Mouse (Mus musculus) kidney, embryonic 15.5 days (tissue): ENCODE data around the gene Bmyc. TPM values are rescaled to one million over a fixed set of nuclear protein-coding genes. Genes with fewer than 3 reads are reported as not detected.
A peak's percentile ranks its signal among the peaks of the same experiment; 100 is the strongest.

ENCODE experiments used
- ATAC-seq: fragments of 200-750 bp; cut with Nextera tagmentation; replicated peaks from 2 replicates; pipeline ENCODE4 v1.8.0; 2017; ENCODE audit warnings: moderate TSS enrichment; ENCODE audit not compliant: low FRiP score
- H3K27ac ChIP-seq: fragments of 300-500 bp; sonication (generic); 2 replicates; pipeline ENCODE4 v1.5.1; 2015; ENCODE audit warnings: mild to moderate bottlenecking, inconsistent platforms
- H3K27me3 ChIP-seq: fragments of 300-500 bp; sonication (generic); 2 replicates; pipeline ENCODE4 v1.6.1; 2015; ENCODE audit warnings: inconsistent platforms
- H3K36me3 ChIP-seq: fragments of 300-500 bp; sonication (generic); 2 replicates; pipeline ENCODE4 v1.6.1; 2015; ENCODE audit warnings: inconsistent platforms
- H3K4me1 ChIP-seq: fragments of 300-500 bp; sonication (generic); 2 replicates; pipeline ENCODE4 v1.6.1; 2015; ENCODE audit warnings: inconsistent platforms
- H3K4me2 ChIP-seq: fragments of 300-500 bp; sonication (generic); 2 replicates; pipeline ENCODE4 v1.6.1; 2015; ENCODE audit warnings: moderate library complexity, mild to moderate bottlenecking, inconsistent platforms
- H3K4me3 ChIP-seq: fragments of 300-500 bp; sonication (generic); replicated peaks from 2 replicates; pipeline ENCODE4 v1.5.1; 2015; ENCODE audit warnings: mild to moderate bottlenecking, inconsistent platforms
- H3K9ac ChIP-seq: fragments of 300-500 bp; sonication (generic); 2 replicates; pipeline ENCODE4 v1.6.1; 2015; ENCODE audit warnings: mild to moderate bottlenecking, inconsistent platforms
- H3K9me3 ChIP-seq: fragments of 300-500 bp; sonication (generic); replicated peaks from 2 replicates; pipeline ENCODE4 v1.6.1; 2016; ENCODE audit warnings: inconsistent platforms
- WGBS: fragments of 180-500 bp; shearing (Covaris S2); methylation state at CpG from one replicate; pipeline ENCODE4 v1.1.7; 2015; ENCODE audit warnings: mixed read lengths; 5-methylcytosine and 5-hydroxymethylcytosine counted together
- polyA plus RNA-seq: library from polyadenylated mRNA; unstranded; fragments of >200 nt; fragmentation: Nextera tagmentation; extraction: Ambion mirVana; gene quantifications from 2 replicates; pipeline ENCODE4 v1.2.1, GENCODE M21; 2015

The Bmyc gene
- polyA plus RNA-seq, result 91.2 and 95.1 TPM in 2 replicates

- under 1% methylated on average over 78 of the region's 78 CpGs for WGBS
- peaks cover 21% of the 10 kb centered on the region for H3K4me1 ChIP-seq
Observed at GRCm38 (mm10) chr2:25706643-25707481, at the start of gene Bmyc. Gene Bmyc (plus strand): TSS chr2:25706739.

DNA sequence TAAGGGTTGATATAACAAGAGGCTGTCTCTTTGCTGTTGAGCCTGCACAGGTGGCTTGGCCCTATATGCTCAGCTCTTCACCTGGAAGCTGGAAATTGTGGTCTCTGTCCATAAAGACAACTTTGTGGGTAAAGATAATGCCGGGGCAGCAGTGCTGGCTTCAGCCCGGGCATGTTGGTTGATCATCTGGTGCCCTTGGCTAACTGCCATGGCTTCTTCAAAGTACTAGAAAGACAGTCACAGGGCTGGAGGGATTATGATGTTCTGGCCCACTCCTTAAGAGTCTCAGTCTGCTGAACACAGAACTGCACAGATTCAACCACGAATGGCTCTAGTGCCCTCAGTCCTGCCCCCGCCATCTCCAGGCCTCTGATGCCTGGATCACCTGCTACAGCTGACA is 49.3 kb upstream of the Bmyc start:
- 0 out of 2 replicates have a peak, but pooled peaks cover 4% of the 10 kb centered on the region for H3K4me1 ChIP-seq
- H3K27me3 ChIP-seq, result no peaks in the 10 kb centered on the region
- H3K36me3 ChIP-seq, result no peaks in the 10 kb centered on the region
- H3K9ac ChIP-seq, result no peak overlapping the region
- no peak overlapping the region for H3K27ac ChIP-seq
- WGBS, result 79% methylated on average over 4 of the region's 4 CpGs
- H3K4me3 ChIP-seq, result no peak overlapping the region
- ATAC-seq, result no peak
- no peaks in the 10 kb centered on the region for H3K9me3 ChIP-seq
- no peak overlapping the region for H3K4me2 ChIP-seq

More at GRCm38 (mm10) chr2:25706643-25707481, at the start of gene Bmyc:
- peak within 1 kb of the TSS; percentile 93 for H3K4me2 ChIP-seq
- no peaks in the 10 kb centered on the region for H3K36me3 ChIP-seq
- H3K9ac ChIP-seq, result peak within 1 kb of the TSS; percentile 70
- peak within 1 kb of the TSS; percentile 85 for H3K4me3 ChIP-seq
- peak; percentile 90 for ATAC-seq
- no peaks in the 10 kb centered on the region for H3K27me3 ChIP-seq
- H3K27ac ChIP-seq, result peak within 1 kb of the TSS; percentile 81
- no peaks in the 10 kb centered on the region for H3K9me3 ChIP-seq

- no peaks in the 10 kb centered on the region for H3K27me3 ChIP-seq
- no peak for ATAC-seq
- H3K4me3 ChIP-seq, result no peak within 1 kb of the TSS
- H3K9ac ChIP-seq, result no peak within 1 kb of the TSS
- H3K4me2 ChIP-seq, result no peak within 1 kb of the TSS
- 0 out of 2 replicates have a peak, but pooled peaks cover 4% of the 10 kb centered on the region for H3K4me1 ChIP-seq
- no peak within 1 kb of the TSS for H3K27ac ChIP-seq
- no peaks in the 10 kb centered on the region for H3K36me3 ChIP-seq
- no peaks in the 10 kb centered on the region for H3K9me3 ChIP-seq
Observed at GRCm38 (mm10) chr2:25657652-25658051, 48.9 kb upstream of the Bmyc start, which contains the start of gene Lcn5. Gene Lcn5 (plus strand): TSS chr2:25657952.

DNA sequence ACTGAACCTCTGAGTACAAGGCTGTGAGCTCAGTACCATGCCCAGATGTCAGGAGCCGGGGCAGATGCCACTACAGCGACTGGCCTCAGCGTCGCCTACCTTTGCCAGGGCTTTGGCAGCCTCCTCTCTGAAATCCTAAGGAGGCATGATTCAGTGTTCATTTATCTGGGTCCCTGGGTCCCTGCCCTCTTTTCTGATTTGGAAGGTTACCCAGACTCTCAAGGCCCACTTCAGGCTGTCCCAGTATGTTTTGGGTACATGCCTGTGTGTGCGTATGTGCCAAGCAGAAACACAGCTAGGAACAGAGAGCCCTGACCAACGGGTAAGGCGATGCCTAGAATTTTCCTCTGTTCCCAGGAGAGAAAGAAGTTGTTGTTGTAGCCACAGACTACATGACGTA is 46.3 kb upstream of the Bmyc start:
- no peaks in the 10 kb centered on the region for H3K27me3 ChIP-seq
- H3K9me3 ChIP-seq, result no peaks in the 10 kb centered on the region
- no peak for ATAC-seq
- no peaks in the 10 kb centered on the region for H3K36me3 ChIP-seq
- no peak overlapping the region for H3K9ac ChIP-seq
- H3K27ac ChIP-seq, result no peak overlapping the region
- H3K4me1 ChIP-seq, result no peaks in the 10 kb centered on the region
- 74% methylated on average over 8 of the region's 8 CpGs for WGBS
- no peak overlapping the region for H3K4me3 ChIP-seq
- no peak overlapping the region for H3K4me2 ChIP-seq

GRCm38 (mm10) chr2:25661245-25661970 is 45.1 kb upstream of the Bmyc start:
- Histone ChIP-seq H3K36me3 (no peaks in the 10 kb centered on the region), H3K4me3 (no peak overlapping the region), H3K27ac (no peak overlapping the region), H3K9ac (no peak overlapping the region), H3K27me3 (no peaks in the 10 kb centered on the region), H3K4me1 (no peaks in the 10 kb centered on the region), H3K4me2 (no peak overlapping the region), H3K9me3 (no peaks in the 10 kb centered on the region)
- WGBS, result 85% methylated on average over 6 of the region's 6 CpGs
- no peak for ATAC-seq

GRCm38 (mm10) chr2:25663511-25663910 is 43.0 kb upstream of the Bmyc start:
- 44% methylated on average over 1 of the region's 1 CpGs for WGBS
- Histone ChIP-seq H3K4me1 (no peaks in the 10 kb centered on the region), H3K27me3 (no peaks in the 10 kb centered on the region), H3K9ac (no peak overlapping the region), H3K27ac (no peak overlapping the region), H3K9me3 (no peaks in the 10 kb centered on the region), H3K4me2 (no peak overlapping the region), H3K36me3 (no peaks in the 10 kb centered on the region), H3K4me3 (no peak overlapping the region)
- ATAC-seq, result no peak

DNA sequence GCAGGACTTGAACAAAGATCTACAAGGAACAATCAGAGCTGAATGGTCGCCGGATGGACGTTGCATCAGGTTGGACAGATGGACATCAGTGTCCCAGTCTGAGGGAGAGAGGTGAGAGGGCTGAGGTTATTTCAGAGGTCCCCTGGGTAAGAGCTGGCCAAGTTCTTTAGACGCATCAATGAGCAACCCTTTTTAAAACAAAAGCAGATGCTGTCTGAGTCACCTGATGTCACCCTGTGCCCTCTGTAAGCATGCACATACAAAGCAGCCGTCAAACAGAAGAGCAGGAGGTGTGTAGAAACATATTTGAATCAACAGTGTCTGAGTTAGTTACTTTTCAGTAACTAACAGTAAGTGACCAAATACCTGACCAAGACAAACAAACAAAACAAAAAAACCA is 42.4 kb upstream of the Bmyc start:
- no peak for ATAC-seq
- no peak overlapping the region for H3K27ac ChIP-seq
- 81% methylated on average over 5 of the region's 5 CpGs for WGBS

GRCm38 (mm10) chr2:25666516-25666915 is 40.0 kb upstream of the Bmyc start:
- ATAC-seq, result no peak
- 77% methylated on average over 1 of the region's 1 CpGs for WGBS
- H3K27me3 ChIP-seq, result no peaks in the 10 kb centered on the region
- H3K4me2 ChIP-seq, result no peak overlapping the region
- no peak overlapping the region for H3K9ac ChIP-seq
- no peak overlapping the region for H3K4me3 ChIP-seq
- H3K27ac ChIP-seq, result no peak overlapping the region
- H3K9me3 ChIP-seq, result no peaks in the 10 kb centered on the region
- H3K36me3 ChIP-seq, result no peaks in the 10 kb centered on the region
- no peaks in the 10 kb centered on the region for H3K4me1 ChIP-seq

More for the DNA sequence above, 42.4 kb upstream of the Bmyc start:
- Histone ChIP-seq H3K36me3 (no peaks in the 10 kb centered on the region), H3K4me2 (no peak overlapping the region), H3K9me3 (no peaks in the 10 kb centered on the region), H3K4me3 (no peak overlapping the region), H3K4me1 (no peaks in the 10 kb centered on the region), H3K27me3 (no peaks in the 10 kb centered on the region), H3K9ac (no peak overlapping the region)

GRCm38 (mm10) chr2:25676486-25676885 is 30.1 kb upstream of the Bmyc start, which contains the start of gene Lcn6:
Gene Lcn6 (plus strand): TSS chr2:25676786.
- no peak for ATAC-seq
- Histone ChIP-seq H3K27ac (no peak within 1 kb of the TSS), H3K4me2 (no peak within 1 kb of the TSS), H3K4me3 (no peak within 1 kb of the TSS), H3K9ac (no peak within 1 kb of the TSS), H3K9me3 (no peaks in the 10 kb centered on the region), H3K27me3 (no peaks in the 10 kb centered on the region), H3K4me1 (no peaks in the 10 kb centered on the region), H3K36me3 (no peaks in the 10 kb centered on the region)
- WGBS, result 94% methylated on average over 3 of the region's 3 CpGs

- no peak overlapping the region for H3K4me3 ChIP-seq
- H3K9me3 ChIP-seq, result no peaks in the 10 kb centered on the region
- H3K36me3 ChIP-seq, result no peaks in the 10 kb centered on the region
- ATAC-seq, result no peak
- H3K4me2 ChIP-seq, result no peak overlapping the region
- no peak overlapping the region for H3K9ac ChIP-seq
- no peaks in the 10 kb centered on the region for H3K4me1 ChIP-seq
- no peaks in the 10 kb centered on the region for H3K27me3 ChIP-seq
- WGBS, result 84% methylated on average over 6 of the region's 6 CpGs
- no peak overlapping the region for H3K27ac ChIP-seq
Observed at GRCm38 (mm10) chr2:25679559-25679958, 27.0 kb upstream of the Bmyc start.

DNA sequence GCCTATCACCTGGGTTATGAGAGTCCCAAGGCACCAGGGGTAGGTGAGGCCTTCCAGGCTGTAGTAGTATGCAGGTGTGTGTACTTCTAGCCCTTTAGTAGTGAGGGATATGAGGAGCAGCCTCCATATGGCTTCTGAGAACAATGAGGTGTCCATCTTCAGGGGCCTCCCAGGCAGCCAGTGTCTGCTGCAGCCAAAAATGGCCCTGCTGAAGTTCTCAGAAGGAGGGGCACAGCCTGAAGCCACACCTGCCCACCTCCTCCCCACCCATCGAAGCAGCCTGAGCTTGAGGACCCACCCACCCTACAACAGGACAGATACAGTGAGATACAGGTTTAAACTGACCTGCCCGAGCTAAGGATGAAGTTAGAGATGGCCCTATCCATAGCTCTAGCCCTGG is 24.1 kb upstream of the Bmyc start, which contains the start of gene Lcn10:
Gene Lcn10 (plus strand): TSS at position 301 of the 400 bp plus-strand sequence.
- Histone ChIP-seq H3K9me3 (no peaks in the 10 kb centered on the region), H3K4me1 (no peaks in the 10 kb centered on the region), H3K36me3 (no peaks in the 10 kb centered on the region), H3K27me3 (no peaks in the 10 kb centered on the region), H3K27ac (no peak within 1 kb of the TSS), H3K4me3 (no peak within 1 kb of the TSS), H3K4me2 (no peak within 1 kb of the TSS), H3K9ac (no peak within 1 kb of the TSS)
- WGBS, result 71% methylated on average over 2 of the region's 2 CpGs
- no peak for ATAC-seq

GRCm38 (mm10) chr2:25686941-25687340 is 19.6 kb upstream of the Bmyc start:
- ATAC-seq, result no peak
- Histone ChIP-seq H3K4me3 (no peak overlapping the region), H3K27ac (no peak overlapping the region), H3K27me3 (no peaks in the 10 kb centered on the region), H3K36me3 (no peaks in the 10 kb centered on the region), H3K9ac (no peak overlapping the region), H3K4me1 (no peaks in the 10 kb centered on the region), H3K9me3 (no peaks in the 10 kb centered on the region), H3K4me2 (no peak overlapping the region)
- WGBS, result 68% methylated on average over 4 of the region's 4 CpGs
